ENCODE assay signal across 7 mouse cellular contexts in genomic region chr4:138972139-138972826, GRCm38 (mm10). TPM values are rescaled to one million over a fixed set of nuclear protein-coding genes. Genes with fewer than 3 reads are reported as not detected.
DNase-seq lines count a peak whose midpoint lies in the region; ATAC-seq and TF ChIP-seq lines count a peak whose summit lies in the region.

No protein-coding gene starts in this region.

- H3K4me1 ChIP-seq in G1E (ENCODE audit: insufficient read depth, low read depth, low read length) = peaks cover 68% of the 10 kb centered on the region
- H3K4me1 ChIP-seq in forebrain, embryonic 14.5 days (ENCODE audit: control insufficient read depth, insufficient read depth, low read length) = peaks cover 8% of the 10 kb centered on the region; the same call in 1 of the 2 replicates

- no peaks in the 10 kb centered on the region for H3K79me2 ChIP-seq in macrophage (ENCODE audit: inconsistent target)

- H3K4me2 ChIP-seq in forebrain, embryonic 14.5 days (ENCODE audit: low read length) = peak overlapping the region; percentile 93

- peak; percentile 18; the same call in 1 of the 2 replicates for ATAC-seq in G1E (ENCODE audit: extremely low read depth, insufficient number of reproducible peaks, low FRiP score, poor library complexity, severe bottlenecking)
- ATAC-seq in forebrain, embryonic 14.5 days = peak; percentile 5; the same call in 1 of the 2 replicates

- no peaks in the 10 kb centered on the region for H3K27me3 ChIP-seq in G1E (ENCODE audit: insufficient read depth, low read length)
- no peaks in the 10 kb centered on the region for H3K27me3 ChIP-seq in forebrain, embryonic 14.5 days (replicated peaks; ENCODE audit: control insufficient read depth, insufficient read depth, low read length)

- H3K27ac ChIP-seq in forebrain, embryonic 14.5 days (ENCODE audit: low read depth, low read length) = no peak overlapping the region
- H3K27ac ChIP-seq in macrophage = peak overlapping the region; percentile 89

- peaks cover 4% of the 10 kb centered on the region for H3K9me3 ChIP-seq in G1E (replicated peaks)
- no peaks in the 10 kb centered on the region for H3K9me3 ChIP-seq in forebrain, embryonic 14.5 days (replicated peaks; ENCODE audit: control insufficient read depth, low read length)

- no peak for TF ChIP-seq CTCF in G1E (IDR thresholded peaks at IDR 0.05; ENCODE audit: low read depth, low read length)

- H3K36me3 ChIP-seq in G1E (replicated peaks) = peaks cover 28% of the 10 kb centered on the region
- no peaks in the 10 kb centered on the region for H3K36me3 ChIP-seq in forebrain, embryonic 14.5 days (ENCODE audit: control insufficient read depth, insufficient read depth, low read length)
- no peaks in the 10 kb centered on the region for H3K36me3 ChIP-seq in macrophage (ENCODE audit: inconsistent target)

- H3K4me3 ChIP-seq in G1E (ENCODE audit: low read depth, low read length) (peak overlapping the region; percentile 85), macrophage (ENCODE audit: inconsistent target) (peak overlapping the region; percentile 58)
- peak overlapping the region; percentile 49 for H3K4me3 ChIP-seq in forebrain, embryonic 14.5 days (ENCODE audit: low read depth, low read length)

- peak overlapping the region; percentile 80 for H3K9ac ChIP-seq in forebrain, embryonic 14.5 days (ENCODE audit: low read length)

- 24% methylated on average over 20 of the region's 20 CpGs for WGBS in forebrain, embryonic 14.5 days
- WGBS in macrophage (ENCODE audit: missing documents) = 2% methylated on average over 20 of the region's 20 CpGs

- peak; percentile 40 for DNase-seq in G1E (ENCODE audit: low spot score)
- DNase-seq in adrenal gland, postnatal 36 days = peak; percentile 79 to 80
- DNase-seq in forebrain, embryonic 14.5 days (ENCODE audit: low spot score) = peak; percentile 46
- peak; percentile 77 for DNase-seq in heart, postnatal 4 days
- DNase-seq in layer of hippocampus, postnatal 10 days (ENCODE audit: low spot score in 2 of 2) = peak; percentile 38 to 53
- peak; percentile 85 for DNase-seq in skeletal muscle tissue, adult 2 months (ENCODE audit: low read depth, low spot score)

RNA-seq across cellular contexts. Expression of gene Tmco4, which starts 0.4 kb away (rescaled TPM):
- total RNA-seq in G1E (2014; fragmentation: Nextera tagmentation) = 8.8 and 11.6 TPM in 2 replicates
- 16.3 and 16.5 TPM in 2 replicates for total RNA-seq in G1E (2017)
- polyA plus RNA-seq in G1E (2012) = 17.1 and 19.8 TPM in 2 replicates
- 10 to 100 TPM; 11.3 to 18.1 TPM for total RNA-seq in adrenal gland, postnatal 36 days (2021)
- polyA plus RNA-seq in forebrain, embryonic 14.5 days (2014; fragmentation: Nextera tagmentation; extraction: Ambion mirVana) = 0.68 and 0.70 TPM in 2 replicates
- total RNA-seq in heart, postnatal 4 days (2021) = 10 to 100 TPM; 11.7 to 14.2 TPM
- total RNA-seq in layer of hippocampus, postnatal 10 days (2021) = 1 to 10 TPM; 1.5 to 1.8 TPM
- total RNA-seq in macrophage (2018; cell fraction: chromatin; rRNA removed) = 10 to 100 TPM in 23 of 26 experiments, 1 to 10 TPM in 3; 7.1 to 69.1 (median 19.7) TPM
- total RNA-seq in macrophage (2018; cell fraction: cytosol; rRNA removed) = 10 to 100 TPM in 24 of 26 experiments, 1 to 10 TPM in 2; 8.5 to 18.1 (median 12.7) TPM
- 10 to 100 TPM in 22 of 26 experiments, 1 to 10 TPM in 4; 3.6 to 20.0 (median 13.6) TPM for total RNA-seq in macrophage (2018; cell fraction: nucleus; rRNA removed)
- 8.6 to 10.1 TPM (median 8.7 TPM) in 3 replicates for polyA plus RNA-seq in macrophage (2018)

RNA-seq across cellular contexts. Expression of gene Rnf186, which starts 5.4 kb away (rescaled TPM):
- total RNA-seq in G1E (2014; fragmentation: Nextera tagmentation) = not detected in 2 replicates
- 0.12 and 0.27 TPM in 2 replicates for total RNA-seq in G1E (2017)
- polyA plus RNA-seq in G1E (2012) = not detected in 2 replicates
- not detected for total RNA-seq in adrenal gland, postnatal 36 days (2021)
- not detected in 2 replicates for polyA plus RNA-seq in forebrain, embryonic 14.5 days (2014; fragmentation: Nextera tagmentation; extraction: Ambion mirVana)
- total RNA-seq in heart, postnatal 4 days (2021) = not detected
- not detected for total RNA-seq in layer of hippocampus, postnatal 10 days (2021)
- total RNA-seq in macrophage (2018; cell fraction: chromatin; rRNA removed) = not detected
- total RNA-seq in macrophage (2018; cell fraction: cytosol; rRNA removed) = not detected
- not detected for total RNA-seq in macrophage (2018; cell fraction: nucleus; rRNA removed)
- not detected in 3 replicates for polyA plus RNA-seq in macrophage (2018)

RNA-seq across cellular contexts. Expression of gene Otud3, which starts 58.5 kb away (rescaled TPM):
- total RNA-seq in G1E (2014; fragmentation: Nextera tagmentation) = 2.9 and 5.4 TPM in 2 replicates
- total RNA-seq in G1E (2017) = 11.0 and 11.7 TPM in 2 replicates
- 11.8 and 14.5 TPM in 2 replicates for polyA plus RNA-seq in G1E (2012)
- 10 to 100 TPM; 10.2 to 14.4 TPM for total RNA-seq in adrenal gland, postnatal 36 days (2021)
- polyA plus RNA-seq in forebrain, embryonic 14.5 days (2014; fragmentation: Nextera tagmentation; extraction: Ambion mirVana) = 2.3 and 2.4 TPM in 2 replicates
- 1 to 10 TPM; 7.5 to 9.3 TPM for total RNA-seq in heart, postnatal 4 days (2021)
- total RNA-seq in layer of hippocampus, postnatal 10 days (2021) = 10 to 100 TPM; 12.3 to 13.1 TPM
- 10 to 100 TPM in 6 of 26 experiments, 1 to 10 TPM in 20; 1.9 to 17.0 (median 8.4) TPM for total RNA-seq in macrophage (2018; cell fraction: chromatin; rRNA removed)
- total RNA-seq in macrophage (2018; cell fraction: cytosol; rRNA removed) = 10 to 100 TPM in 7 of 26 experiments, 1 to 10 TPM in 19; 4.8 to 13.1 (median 7.5) TPM
- 10 to 100 TPM in 3 of 26 experiments, 1 to 10 TPM in 23; 2.4 to 12.8 (median 6.4) TPM for total RNA-seq in macrophage (2018; cell fraction: nucleus; rRNA removed)
- polyA plus RNA-seq in macrophage (2018) = 6.9 to 12.3 TPM (median 7.4 TPM) in 3 replicates
